Mouse (Mus musculus) ES-E14 (cell line): ENCODE results near the gene Cuta. TPM values are rescaled to one million over a fixed set of nuclear protein-coding genes. Genes with fewer than 3 reads are reported as not detected.
A peak's percentile ranks its signal among the peaks of the same experiment; 100 is the strongest.
"Not testable (repeated sequence)": the region's sequence is repeated elsewhere in the genome, so short reads cannot be mapped to it uniquely, and the experiment has no call there.

Source experiments
- DNase-seq: peaks from one replicate; pipeline ENCODE4 v3.0.0-alpha.2; 2013; ENCODE audit warnings: low read depth, low spot score
- H3K27ac ChIP-seq: 2 replicates; pipeline ENCODE4 v1.5.1; 2012; ENCODE audit warnings: low read depth, mild to moderate bottlenecking, low read length, moderate library complexity, mixed read lengths; ENCODE audit not compliant: poor library complexity, insufficient read depth, severe bottlenecking
- H3K36me3 ChIP-seq: 2 replicates; pipeline ENCODE4 v1.6.1; 2012; ENCODE audit warnings: mild to moderate bottlenecking, low read length, moderate library complexity, mixed read lengths; ENCODE audit not compliant: control insufficient read depth, poor library complexity, insufficient read depth, severe bottlenecking
- H3K4me1 ChIP-seq, 2 experiments: fragments of 150-350 bp in 1 of 2; sonication (generic) in 1 of 2; 2 replicates each; pipeline ENCODE4 v1.6.1; 2012; ENCODE audit warnings: low read length in 2 of 2, mild to moderate bottlenecking in 1 of 2, mixed read lengths in 1 of 2; ENCODE audit not compliant: control insufficient read depth in 2 of 2, insufficient read depth in 2 of 2, poor library complexity in 1 of 2
- H3K4me3 ChIP-seq, 2 experiments: fragments of 150-350 bp in 1 of 2; sonication (generic) in 1 of 2; 2 replicates each; pipeline ENCODE4 v1.5.1; 2012; ENCODE audit warnings: low read length in 2 of 2, low read depth in 1 of 2, mild to moderate bottlenecking in 1 of 2, mixed read lengths in 1 of 2; ENCODE audit not compliant: insufficient read depth in 1 of 2, poor library complexity in 1 of 2, severe bottlenecking in 1 of 2
- H3K9ac ChIP-seq: 2 replicates; pipeline ENCODE4 v1.6.1; 2012; ENCODE audit warnings: low read depth, mild to moderate bottlenecking, low read length, mixed read lengths; ENCODE audit not compliant: poor library complexity, insufficient read depth, severe bottlenecking
- H3K9me3 ChIP-seq: fragments of 150-350 bp; sonication (generic); 2 replicates; pipeline ENCODE4 v1.6.1; 2012; ENCODE audit warnings: low read depth, mild to moderate bottlenecking, low read length; ENCODE audit not compliant: control insufficient read depth, insufficient read depth
- CHD2 ChIP-seq: IDR thresholded peaks from 2 replicates; pipeline ENCODE4 v1.6.1; 2014; ENCODE audit warnings: mild to moderate bottlenecking, low read depth, low read length, inconsistent platforms
- HCFC1 ChIP-seq: IDR thresholded peaks from 2 replicates; pipeline ENCODE4 v1.6.1; 2012; ENCODE audit warnings: low read length, inconsistent platforms, borderline replicate concordance; ENCODE audit not compliant: insufficient read depth
- MAFK ChIP-seq: IDR thresholded peaks from 2 replicates; pipeline ENCODE4 v1.6.1; 2014; ENCODE audit warnings: mild to moderate bottlenecking, low read depth, low read length, inconsistent platforms; ENCODE audit not compliant: insufficient read depth
- ZC3H11A ChIP-seq: IDR thresholded peaks from 2 replicates; pipeline ENCODE4 v1.6.1; 2012; ENCODE audit warnings: low read depth, mild to moderate bottlenecking, inconsistent platforms, low read length, borderline replicate concordance
- ZNF384 ChIP-seq: IDR thresholded peaks from 2 replicates; pipeline ENCODE4 v1.6.1; 2012; ENCODE audit warnings: low read depth, low read length, inconsistent platforms
- in situ Hi-C, 2 experiments: fragments of 600-800 bp; cut with MboI; formaldehyde crosslinking; loops; one replicate each; pipeline ENCODE4 v1.15.1; 2025; ENCODE audit warnings: low sequenced_read_pairs in 2 of 2, inconsistent platforms in 1 of 2; ENCODE audit not compliant: unreplicated experiment in 2 of 2
- total RNA-seq: library from RNA; depleted of rRNA; stranded (reverse); fragments of 300-350 nt; gene quantifications from 2 replicates; pipeline ENCODE4 v1.2.3, GENCODE M21; 2012

Gene Cuta
- total RNA-seq, 1 experiment = 43.0 TPM

DNA sequence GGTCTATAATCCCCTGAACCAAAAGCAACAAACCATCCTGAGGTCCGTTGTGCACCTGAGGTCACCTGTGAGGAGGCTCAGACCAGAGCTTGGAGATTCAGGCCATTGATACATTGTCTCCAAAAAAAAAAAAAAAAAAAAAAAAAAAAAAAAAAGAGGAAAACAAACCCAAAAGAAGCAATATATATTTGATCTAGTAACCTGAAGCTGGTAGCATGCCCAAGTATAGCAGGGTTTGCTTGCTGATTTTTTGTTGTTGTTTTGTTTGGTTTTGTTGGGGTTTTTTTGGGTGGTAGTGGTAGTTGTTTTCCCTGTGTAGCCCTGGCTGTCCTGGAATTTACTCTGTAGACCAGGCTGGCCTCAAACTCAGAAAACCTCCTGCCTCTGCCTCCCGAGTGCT, 21.0 kb downstream of the Cuta start:
- TF ChIP-seq MAFK (no peak), ZNF384 (peak; percentile 58)
- in situ Hi-C loops = no loop called here
- DNase-seq = no peak
- Histone ChIP-seq H3K9ac (peak overlapping the region; percentile 40; the same call in 1 of the 2 replicates), H3K36me3 (peaks cover 17% of the 10 kb centered on the region), H3K9me3 (no peaks in the 10 kb centered on the region), H3K4me3 (peak overlapping the region; percentile 66 to 88), H3K4me1 (peaks cover 0 to 3% of the 10 kb centered on the region in 2 experiments; a peak in 1 of 4 replicates), H3K27ac (no peak overlapping the region)

DNA sequence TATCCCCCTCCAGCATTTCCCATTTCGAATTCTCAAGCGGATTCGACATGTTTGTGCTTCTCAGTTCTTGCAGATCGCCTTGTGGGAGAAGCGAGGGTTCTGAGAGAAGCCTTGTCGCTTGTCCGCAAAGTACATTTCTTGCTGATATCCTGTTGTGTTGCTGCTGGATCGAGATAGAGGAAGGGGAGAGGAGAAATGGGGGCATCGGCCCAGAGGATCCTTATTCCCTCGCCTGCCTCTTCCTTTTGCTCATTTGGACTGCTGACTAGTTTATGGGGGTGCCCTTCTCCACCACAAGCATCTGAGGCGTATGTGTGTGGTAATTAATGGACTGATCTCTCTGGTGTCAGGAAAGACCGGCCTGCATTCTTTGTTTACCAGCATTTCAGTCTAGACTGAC, 21.8 kb downstream of the Cuta start:
- H3K9ac ChIP-seq = peak overlapping the region; percentile 92
- DNase-seq, H3K9me3 ChIP-seq, in situ Hi-C loops, H3K4me1 ChIP-seq: not testable (repeated sequence)
- peak overlapping the region; percentile 88 to 90 for H3K4me3 ChIP-seq
- H3K27ac ChIP-seq = peak overlapping the region; percentile 77
- H3K36me3 ChIP-seq = peaks cover 14% of the 10 kb centered on the region

DNA sequence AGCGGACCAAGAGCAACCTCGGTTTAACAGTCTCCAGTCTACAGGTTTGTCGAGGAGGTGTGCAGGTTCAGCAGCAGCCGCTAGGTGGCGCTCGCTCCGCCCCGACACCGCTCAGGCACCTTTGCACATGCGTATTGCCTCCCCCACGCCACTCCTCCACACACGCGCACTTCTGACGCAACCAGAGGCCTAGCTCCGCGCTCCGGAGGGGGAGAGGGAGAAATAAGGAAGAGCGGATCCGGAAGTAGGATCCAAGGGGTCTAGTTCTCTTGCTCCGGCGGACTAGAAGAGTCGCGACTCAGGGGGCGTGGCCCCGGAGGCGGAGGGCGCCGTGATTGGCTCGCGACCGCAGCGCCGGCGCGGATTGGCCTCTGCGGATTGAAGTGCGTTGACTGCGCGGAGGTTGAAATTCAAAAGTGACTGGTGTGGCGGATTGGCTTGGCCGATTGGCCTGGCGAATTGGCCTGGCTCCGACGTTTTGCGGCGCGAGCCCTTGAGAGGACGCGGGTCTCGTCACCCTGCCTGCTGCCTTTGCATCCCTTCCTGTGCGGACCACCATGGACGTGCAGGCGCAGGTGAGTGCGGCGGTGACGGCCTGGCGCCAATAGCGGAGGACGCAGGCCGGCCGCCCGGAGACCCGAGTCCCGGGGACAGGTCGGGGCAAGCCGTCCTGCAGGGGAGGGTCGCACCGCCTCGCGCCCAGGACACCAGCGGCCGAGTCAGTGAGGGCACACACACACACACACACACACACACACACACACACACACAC, 22.5 kb downstream of the Cuta start, which contains the start of gene Kifc5b:
Kifc5b (plus strand) TSS at position 381 of the 772 bp plus-strand sequence.
- in situ Hi-C loops = no loop called here
- H3K27ac ChIP-seq = peak within 1 kb of the TSS; percentile 77
- peak; percentile 100 for DNase-seq
- H3K4me3 ChIP-seq = peak within 1 kb of the TSS; percentile 88 to 90
- H3K9me3 ChIP-seq = no peaks in the 10 kb centered on the region
- H3K36me3 ChIP-seq = peaks cover 14% of the 10 kb centered on the region
- H3K9ac ChIP-seq = peak within 1 kb of the TSS; percentile 92
- no peaks in the 10 kb centered on the region for H3K4me1 ChIP-seq
- TF ChIP-seq HCFC1 (peak; percentile 79), CHD2 (peak; percentile 63; the same call in 1 of the 2 replicates), ZC3H11A (no peak), ZNF384 (peak; percentile 17; the same call in 1 of the 2 replicates), MAFK (no peak)

DNA sequence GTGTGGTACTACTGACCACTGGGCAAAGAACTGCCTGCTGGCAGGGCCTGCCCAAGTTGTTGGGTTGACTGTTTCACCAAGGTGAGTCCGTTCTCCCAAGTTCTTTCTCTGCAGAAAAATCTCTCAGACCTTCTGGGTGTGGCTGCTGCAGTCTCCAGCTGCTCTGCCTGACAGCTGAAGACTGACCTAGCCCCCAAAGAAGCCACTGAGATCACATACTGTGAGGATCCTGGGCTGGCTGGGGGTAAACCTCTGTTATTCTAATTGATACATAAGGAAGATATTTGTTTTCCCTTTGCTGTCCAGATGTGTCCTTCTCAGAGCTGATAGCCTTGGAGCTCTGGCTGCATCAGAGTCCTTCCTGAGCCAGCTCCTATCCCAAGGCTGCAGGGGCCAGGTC, 24.1 kb downstream of the Cuta start:
- Histone ChIP-seq H3K9me3 (no peaks in the 10 kb centered on the region), H3K4me1 (no peaks in the 10 kb centered on the region), H3K36me3 (peaks cover 2% of the 10 kb centered on the region; the same call in 1 of the 2 replicates), H3K4me3 (no peak overlapping the region), H3K27ac (no peak overlapping the region; the same call in 1 of the 2 replicates), H3K9ac (no peak overlapping the region)
- TF ChIP-seq CHD2 = no peak
- TF ChIP-seq HCFC1 = no peak
- no peak for TF ChIP-seq ZC3H11A
- no peak for TF ChIP-seq ZNF384
- TF ChIP-seq MAFK = no peak
- in situ Hi-C loops = no loop called here
- DNase-seq = no peak

GRCm38 (mm10) chr17:26907506-26907905, 31.9 kb downstream of the Cuta start:
- H3K4me1 ChIP-seq, DNase-seq, in situ Hi-C loops, H3K36me3 ChIP-seq, H3K4me3 ChIP-seq, H3K9ac ChIP-seq, H3K9me3 ChIP-seq, H3K27ac ChIP-seq: not testable (repeated sequence)
